Mouse (Mus musculus) forebrain, embryonic 16.5 days (tissue): ENCODE measurements around the gene Slc7a8. TPM values are rescaled to one million over a fixed set of nuclear protein-coding genes. Genes with fewer than 3 reads are reported as not detected.

Experiments used
- ATAC-seq: fragments of 200-750 bp; cut with Nextera tagmentation; 2 replicates; pipeline ENCODE4 v1.8.0; 2017; ENCODE audit warnings: mild to moderate bottlenecking, moderate library complexity
- H3K27ac ChIP-seq: fragments of 300-500 bp; sonication (generic); 2 replicates; pipeline ENCODE4 v1.5.1; 2014; ENCODE audit warnings: low read length, control low read depth
- H3K27me3 ChIP-seq: fragments of 300-500 bp; sonication (generic); replicated peaks from 2 replicates; pipeline ENCODE4 v1.6.1; 2014; ENCODE audit warnings: low read length; ENCODE audit not compliant: control insufficient read depth, insufficient read depth
- H3K36me3 ChIP-seq: fragments of 300-500 bp; sonication (generic); 2 replicates; pipeline ENCODE4 v1.6.1; 2014; ENCODE audit not compliant: control insufficient read depth, insufficient read depth
- H3K4me1 ChIP-seq: fragments of 300-500 bp; sonication (generic); replicated peaks from 2 replicates; pipeline ENCODE4 v1.6.1; 2014; ENCODE audit warnings: low read length; ENCODE audit not compliant: control insufficient read depth, insufficient read depth
- H3K4me2 ChIP-seq: fragments of 300-500 bp; sonication (generic); 2 replicates; pipeline ENCODE4 v1.6.1; 2014; ENCODE audit warnings: mild to moderate bottlenecking, low read length, control low read depth
- H3K4me3 ChIP-seq: fragments of 300-500 bp; sonication (generic); replicated peaks from 2 replicates; pipeline ENCODE4 v1.5.1; 2014; ENCODE audit warnings: mild to moderate bottlenecking, low read length, control low read depth
- H3K9ac ChIP-seq: fragments of 300-500 bp; sonication (generic); replicated peaks from 2 replicates; pipeline ENCODE4 v1.6.1; 2014; ENCODE audit warnings: low read depth, low read length, control low read depth
- H3K9me3 ChIP-seq: fragments of 300-500 bp; sonication (generic); 2 replicates; pipeline ENCODE4 v1.6.1; 2016; ENCODE audit warnings: low read length; ENCODE audit not compliant: control insufficient read depth
- WGBS: fragments of 180-500 bp; shearing (Covaris S2); extraction: QIAGEN DNeasy Blood & Tissue Kit; methylation state at CpG from one replicate; pipeline ENCODE4 v1.1.7; 2014; 5-methylcytosine and 5-hydroxymethylcytosine counted together
- polyA plus RNA-seq: library from polyadenylated mRNA; unstranded; fragments of >200 nt; fragmentation: Nextera tagmentation; extraction: Ambion mirVana; gene quantifications from 2 replicates; pipeline ENCODE4 v1.2.1, GENCODE M21; 2015

Gene Slc7a8
- polyA plus RNA-seq, 1 experiment from 2014 or later: 8.7 TPM

- no peaks in the 10 kb centered on the region for H3K9me3 ChIP-seq
- H3K36me3 ChIP-seq: no peaks in the 10 kb centered on the region
- ATAC-seq: no peak
- 0 out of 2 replicates have a peak, but pooled peaks cover 5% of the 10 kb centered on the region for H3K4me1 ChIP-seq
- WGBS: 57% methylated on average over 10 of the region's 10 CpGs
- H3K4me2 ChIP-seq: no peak overlapping the region
- no peak overlapping the region for H3K27ac ChIP-seq
- H3K4me3 ChIP-seq: no peak overlapping the region
- H3K9ac ChIP-seq: no peak overlapping the region
- H3K27me3 ChIP-seq: peaks cover 5% of the 10 kb centered on the region; the same call in 1 of the 2 replicates
Measured at GRCm38 (mm10) chr14:54786489-54786888, 4.7 kb upstream of the Slc7a8 start.

- H3K27ac ChIP-seq: no peak overlapping the region
- H3K9me3 ChIP-seq: no peaks in the 10 kb centered on the region
- H3K4me1 ChIP-seq: peaks cover 5% of the 10 kb centered on the region; the same call in 1 of the 2 replicates
- no peak overlapping the region for H3K4me2 ChIP-seq
- WGBS: 45% methylated on average over 4 of the region's 4 CpGs
- H3K9ac ChIP-seq: no peak overlapping the region
- H3K27me3 ChIP-seq: peaks cover 5% of the 10 kb centered on the region; the same call in 1 of the 2 replicates
- no peak for ATAC-seq
- no peaks in the 10 kb centered on the region for H3K36me3 ChIP-seq
- no peak overlapping the region for H3K4me3 ChIP-seq
Measured at GRCm38 (mm10) chr14:54785898-54786297, 4.2 kb upstream of the Slc7a8 start.

- no peak for ATAC-seq
- H3K9ac ChIP-seq: no peak overlapping the region
- no peak overlapping the region for H3K4me2 ChIP-seq
- peaks cover 5% of the 10 kb centered on the region; the same call in 1 of the 2 replicates for H3K27me3 ChIP-seq
- H3K36me3 ChIP-seq: no peaks in the 10 kb centered on the region
- H3K4me1 ChIP-seq: peaks cover 9% of the 10 kb centered on the region; the same call in 1 of the 2 replicates
- no peak overlapping the region for H3K4me3 ChIP-seq
- WGBS: 88% methylated on average over 6 of the region's 6 CpGs
- no peak overlapping the region for H3K27ac ChIP-seq
- no peaks in the 10 kb centered on the region for H3K9me3 ChIP-seq
Measured at GRCm38 (mm10) chr14:54782971-54783370, 1.2 kb upstream of the Slc7a8 start.

GRCm38 (mm10) chr14:54780836-54781609 is 723 bp downstream of the Slc7a8 start:
- peak overlapping the region; percentile 61 for H3K9ac ChIP-seq
- 1% methylated on average over 35 of the region's 35 CpGs for WGBS
- peaks cover 5% of the 10 kb centered on the region; the same call in 1 of the 2 replicates for H3K27me3 ChIP-seq
- peak overlapping the region; percentile 84 for H3K4me2 ChIP-seq
- H3K4me3 ChIP-seq: peak overlapping the region; percentile 60
- ATAC-seq: peak; percentile 62
- H3K9me3 ChIP-seq: no peaks in the 10 kb centered on the region
- H3K27ac ChIP-seq: no peak overlapping the region; the same call in 1 of the 2 replicates
- peaks cover 7% of the 10 kb centered on the region; the same call in 1 of the 2 replicates for H3K4me1 ChIP-seq
- H3K36me3 ChIP-seq: no peaks in the 10 kb centered on the region

- Histone ChIP-seq H3K9ac (no peak overlapping the region; the same call in 1 of the 2 replicates), H3K36me3 (no peaks in the 10 kb centered on the region), H3K4me1 (peaks cover 7% of the 10 kb centered on the region; the same call in 1 of the 2 replicates), H3K27ac (no peak overlapping the region), H3K27me3 (peaks cover 5% of the 10 kb centered on the region; the same call in 1 of the 2 replicates), H3K4me3 (peak overlapping the region; percentile 60), H3K9me3 (no peaks in the 10 kb centered on the region), H3K4me2 (peak overlapping the region; percentile 84)
- WGBS: 87% methylated on average over 9 of the region's 9 CpGs
- ATAC-seq: no peak
Measured at GRCm38 (mm10) chr14:54780084-54780483, 1.7 kb downstream of the Slc7a8 start.

GRCm38 (mm10) chr14:54777893-54778292 is 3.9 kb downstream of the Slc7a8 start:
- Histone ChIP-seq H3K4me1 (peaks cover 7% of the 10 kb centered on the region; the same call in 1 of the 2 replicates), H3K4me3 (no peak overlapping the region), H3K36me3 (no peaks in the 10 kb centered on the region), H3K9ac (no peak overlapping the region), H3K27ac (no peak overlapping the region), H3K4me2 (no peak overlapping the region), H3K9me3 (no peaks in the 10 kb centered on the region), H3K27me3 (no peaks in the 10 kb centered on the region)
- WGBS: 87% methylated on average over 4 of the region's 4 CpGs
- no peak for ATAC-seq

- ATAC-seq: no peak
- Histone ChIP-seq H3K27me3 (no peaks in the 10 kb centered on the region), H3K4me3 (no peak overlapping the region), H3K9ac (no peak overlapping the region), H3K4me2 (no peak overlapping the region), H3K9me3 (no peaks in the 10 kb centered on the region), H3K4me1 (peaks cover 8% of the 10 kb centered on the region; the same call in 1 of the 2 replicates), H3K27ac (no peak overlapping the region), H3K36me3 (no peaks in the 10 kb centered on the region)
- WGBS: 88% methylated on average over 5 of the region's 5 CpGs
Measured at GRCm38 (mm10) chr14:54776768-54777167, 5.0 kb downstream of the Slc7a8 start.

GRCm38 (mm10) chr14:54775534-54776041 is 6.2 kb downstream of the Slc7a8 start:
- Histone ChIP-seq H3K36me3 (no peaks in the 10 kb centered on the region), H3K4me1 (peaks cover 4% of the 10 kb centered on the region; the same call in 1 of the 2 replicates), H3K4me3 (no peak overlapping the region), H3K9me3 (no peaks in the 10 kb centered on the region), H3K27me3 (no peaks in the 10 kb centered on the region), H3K27ac (no peak overlapping the region), H3K9ac (no peak overlapping the region), H3K4me2 (no peak overlapping the region)
- WGBS: 75% methylated on average over 7 of the region's 7 CpGs
- ATAC-seq: no peak

GRCm38 (mm10) chr14:54772333-54772856 is 9.4 kb downstream of the Slc7a8 start:
- Histone ChIP-seq H3K27me3 (no peaks in the 10 kb centered on the region), H3K4me2 (peak overlapping the region; percentile 27; the same call in 1 of the 2 replicates), H3K4me1 (0 out of 2 replicates have a peak, but pooled peaks cover 3% of the 10 kb centered on the region), H3K27ac (peak overlapping the region; percentile 89), H3K9ac (0 out of 2 replicates have a peak overlapping the region, but pooled peaks have one; percentile 12), H3K9me3 (no peaks in the 10 kb centered on the region), H3K4me3 (no peak overlapping the region), H3K36me3 (no peaks in the 10 kb centered on the region)
- ATAC-seq: peak; percentile 92
- WGBS: 60% methylated on average over 20 of the region's 20 CpGs
